In genomic region chr6:123261555-123262161, GRCm38 (mm10) we compare ENCODE assay signal across 20 mouse cellular contexts. TPM values are rescaled to one million over a fixed set of nuclear protein-coding genes. Genes with fewer than 3 reads are reported as not detected.
A peak's percentile ranks its signal among the peaks of the same experiment; 100 is the strongest.
DNase-seq lines count a peak whose midpoint lies in the region; ATAC-seq and TF ChIP-seq lines count a peak whose summit lies in the region.
"Had no signal": no experiment of that assay in that cellular context is flagged by ENCODE, and none has a peak within 500 bp of the region (broad histone marks: within the 10 kb centered on the region; RNA-seq: fewer than 3 reads in every experiment).

Gene Clec4d (plus strand): TSS chr6:123262111.

- no peaks in the 10 kb centered on the region for H3K27me3 ChIP-seq in kidney, postnatal 0 days (ENCODE audit: insufficient read depth, low read length)
- H3K27me3 ChIP-seq in E14TG2a.4 (ENCODE audit: insufficient read depth, low read length) = no peaks in the 10 kb centered on the region
- H3K27me3 ChIP-seq: forebrain, embryonic 12.5 days; kidney, embryonic 15.5 days; liver, embryonic 13.5 days; neural tube, embryonic 12.5 days had no signal

- no peak within 1 kb of the TSS for H3K9ac ChIP-seq in kidney, postnatal 0 days (ENCODE audit: low read depth, low read length)
- H3K9ac ChIP-seq: forebrain, embryonic 12.5 days; kidney, embryonic 15.5 days; liver, embryonic 13.5 days; neural tube, embryonic 12.5 days had no signal

- H3K36me3 ChIP-seq in kidney, postnatal 0 days (ENCODE audit: insufficient read depth, low read length) = no peaks in the 10 kb centered on the region
- no peaks in the 10 kb centered on the region for H3K36me3 ChIP-seq in E14TG2a.4 (ENCODE audit: insufficient read depth, low read length)
- H3K36me3 ChIP-seq: forebrain, embryonic 12.5 days; kidney, embryonic 15.5 days; liver, embryonic 13.5 days; neural tube, embryonic 12.5 days had no signal

- no peak within 1 kb of the TSS for H3K27ac ChIP-seq in kidney, postnatal 0 days
- H3K27ac ChIP-seq in left cerebral cortex, adult 2 months = no peak within 1 kb of the TSS
- H3K27ac ChIP-seq: forebrain, embryonic 12.5 days; kidney, embryonic 15.5 days; liver, embryonic 13.5 days; neural tube, embryonic 12.5 days had no signal

- intact Hi-C loops in left cerebral cortex, adult 2 months (cut with DNase I) = no loop called here
- intact Hi-C loops in heart, postnatal 36 days (cut with DNase I) = no loop called here

- H3K4me1 ChIP-seq in kidney, postnatal 0 days (replicated peaks; ENCODE audit: insufficient read depth, low read length) = no peaks in the 10 kb centered on the region
- H3K4me1 ChIP-seq in E14TG2a.4 (replicated peaks; ENCODE audit: low read depth, low read length) = no peaks in the 10 kb centered on the region
- H3K4me1 ChIP-seq: forebrain, embryonic 12.5 days; kidney, embryonic 15.5 days; neural tube, embryonic 12.5 days had no signal

- H3K4me3 ChIP-seq in kidney, postnatal 0 days (replicated peaks; ENCODE audit: low read depth, low read length) = no peak within 1 kb of the TSS
- no peak within 1 kb of the TSS for H3K4me3 ChIP-seq in E14TG2a.4 (replicated peaks; ENCODE audit: low read length)
- H3K4me3 ChIP-seq in left cerebral cortex, adult 2 months = no peak within 1 kb of the TSS
- H3K4me3 ChIP-seq: forebrain, embryonic 12.5 days; kidney, embryonic 15.5 days; liver, embryonic 13.5 days; neural tube, embryonic 12.5 days had no signal

- WGBS in kidney, postnatal 0 days = 74% methylated on average over 4 of the region's 4 CpGs

- TF ChIP-seq CTCF in kidney, postnatal 0 days (IDR thresholded peaks at IDR 0.05; ENCODE audit: low read depth) = peak; percentile 46; the same call in 1 of the 2 replicates
- peak; percentile 15; the same call in 1 of the 2 replicates for TF ChIP-seq CTCF in E14TG2a.4 (conservative IDR thresholded peaks at IDR 0.05; ENCODE audit: low read length)
- no peak; the same call in 1 of the 2 replicates for TF ChIP-seq CTCF in left cerebral cortex, adult 2 months (IDR thresholded peaks at IDR 0.05)

- DNase-seq in kidney, postnatal 0 days (ENCODE audit: low spot score) = no peak
- no peak for DNase-seq in kidney, adult 18-20 months
- peak; percentile 37 for DNase-seq in c-Kit-positive CD71-positive TER-119-positive erythroid progenitor cells, embryonic 14.5 days (ENCODE audit: low spot score)
- no peak for DNase-seq in left cerebral cortex, adult 2 months (ENCODE audit: extremely low spot score in 1 of 2, low spot score in 2 of 2)
- no peak for DNase-seq in heart, postnatal 36 days
- no peak for DNase-seq in kidney, postnatal 25 days
- DNase-seq: cerebellum, adult 11-12 months; heart, adult 11 months; left cerebral cortex, postnatal 4 days; liver, embryonic 13.5 days; midbrain, embryonic 14.5 days; right cerebral cortex, postnatal 25 days; thymus, adult 18-20 months had no signal

- H3K9me3 ChIP-seq in kidney, postnatal 0 days (replicated peaks; ENCODE audit: low read length) = no peaks in the 10 kb centered on the region
- H3K9me3 ChIP-seq in E14TG2a.4 (ENCODE audit: low read length) = peaks cover 13% of the 10 kb centered on the region
- H3K9me3 ChIP-seq: forebrain, embryonic 12.5 days; kidney, embryonic 15.5 days; liver, embryonic 13.5 days; neural tube, embryonic 12.5 days had no signal

- H3K4me2 ChIP-seq in kidney, postnatal 0 days (ENCODE audit: low read length) = no peak within 1 kb of the TSS
- H3K4me2 ChIP-seq: forebrain, embryonic 12.5 days; kidney, embryonic 15.5 days; liver, embryonic 13.5 days; neural tube, embryonic 12.5 days had no signal

- no peak for ATAC-seq in kidney, postnatal 0 days (replicated peaks; ENCODE audit: low FRiP score, low read depth)
- ATAC-seq in megakaryocyte progenitor cell, adult 5-6 weeks (replicated peaks; ENCODE audit: poor library complexity) = peak; percentile 48

RNA-seq across cellular contexts. Expression of gene Clec4d, which starts in this region (rescaled TPM):
- 0.45 and 0.51 TPM in 2 replicates for polyA plus RNA-seq in kidney, postnatal 0 days (2015; fragmentation: Nextera tagmentation; extraction: Ambion mirVana)
- 10.5 and 11.3 TPM in 2 replicates for total RNA-seq in megakaryocyte progenitor cell, adult 5-6 weeks (2015)
- total RNA-seq in megakaryocyte progenitor cell, adult 5-6 weeks (2017) = 4.1 and 15.2 TPM in 2 replicates
- not detected for total RNA-seq in left cerebral cortex, adult 2 months (2021)
- under 1 TPM; 0.64 to 0.65 TPM for total RNA-seq in heart, postnatal 36 days (2021)
- total RNA-seq: layer of hippocampus, postnatal 14 days; left cerebral cortex, postnatal 4 days had no signal
- polyA plus RNA-seq: cortical plate, adult 2 months; forebrain, embryonic 12.5 days; midbrain, embryonic 14.5 days; neural tube, embryonic 12.5 days had no signal
